ENCODE assay signal across 17 mouse cellular contexts in the genomic region with DNA sequence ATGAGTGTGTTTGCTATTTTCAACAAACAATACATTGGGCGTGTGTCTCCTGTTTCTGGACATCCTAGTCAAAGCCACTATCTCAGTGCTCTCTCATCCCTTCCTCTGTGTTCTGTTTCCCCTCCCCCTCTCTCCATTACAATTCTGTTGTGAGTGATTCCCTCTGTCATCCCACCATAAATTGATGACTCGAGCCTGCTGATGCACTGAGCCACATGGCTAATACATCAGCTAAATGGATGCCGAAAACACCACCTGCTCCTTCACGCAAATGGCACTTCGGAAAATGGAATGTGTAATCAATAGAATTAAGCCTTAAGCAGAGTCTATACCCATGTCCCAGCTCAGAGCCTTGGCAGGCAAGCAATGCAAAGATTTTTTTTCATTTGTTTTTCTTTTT.
DNase-seq lines count a peak whose midpoint lies in the region; ATAC-seq lines count a peak whose summit lies in the region.
"Had no signal": no experiment of that assay in that cellular context is flagged by ENCODE, and none has a peak within 500 bp of the region (broad histone marks: within the 10 kb centered on the region; RNA-seq: fewer than 3 reads in every experiment).

No protein-coding gene starts in this region.

- H3K4me3 ChIP-seq in forebrain, embryonic 12.5 days (replicated peaks): no peak overlapping the region
- no peak overlapping the region for H3K4me3 ChIP-seq in forebrain, embryonic 10.5 days
- H3K4me3 ChIP-seq in neural tube, embryonic 11.5 days (ENCODE audit: low read depth, low read length): no peak overlapping the region
- no peak overlapping the region for H3K4me3 ChIP-seq in hindbrain, embryonic 16.5 days (ENCODE audit: low read length)
- H3K4me3 ChIP-seq in neural tube, embryonic 14.5 days (ENCODE audit: low read depth, low read length): no peak overlapping the region

- no peaks in the 10 kb centered on the region for H3K27me3 ChIP-seq in forebrain, embryonic 12.5 days
- H3K27me3 ChIP-seq in forebrain, embryonic 10.5 days (ENCODE audit: poor library complexity, severe bottlenecking): no peaks in the 10 kb centered on the region
- no peaks in the 10 kb centered on the region for H3K27me3 ChIP-seq in neural tube, embryonic 11.5 days (ENCODE audit: control insufficient read depth, insufficient read depth, low read length)
- H3K27me3 ChIP-seq in hindbrain, embryonic 16.5 days (replicated peaks; ENCODE audit: control insufficient read depth, insufficient read depth, low read length): no peaks in the 10 kb centered on the region
- H3K27me3 ChIP-seq in neural tube, embryonic 14.5 days (ENCODE audit: control insufficient read depth, insufficient read depth, low read length): no peaks in the 10 kb centered on the region

- H3K4me1 ChIP-seq in forebrain, embryonic 12.5 days: peaks cover 3% of the 10 kb centered on the region; the same call in 1 of the 2 replicates
- H3K4me1 ChIP-seq in forebrain, embryonic 10.5 days: peaks cover 6% of the 10 kb centered on the region; the same call in 1 of the 2 replicates
- no peaks in the 10 kb centered on the region for H3K4me1 ChIP-seq in neural tube, embryonic 11.5 days (ENCODE audit: control insufficient read depth, insufficient read depth, low read length)
- H3K4me1 ChIP-seq in hindbrain, embryonic 16.5 days (ENCODE audit: control insufficient read depth, insufficient read depth, low read depth, low read length): no peaks in the 10 kb centered on the region
- 0 out of 2 replicates have a peak, but pooled peaks cover 2% of the 10 kb centered on the region for H3K4me1 ChIP-seq in neural tube, embryonic 14.5 days (ENCODE audit: control insufficient read depth, insufficient read depth, low read length)

- 84% methylated on average over 5 of the region's 5 CpGs for WGBS in forebrain, embryonic 12.5 days
- 89% methylated on average over 5 of the region's 5 CpGs for WGBS in forebrain, embryonic 10.5 days
- WGBS in neural tube, embryonic 11.5 days: 66% methylated on average over 5 of the region's 5 CpGs
- WGBS in hindbrain, embryonic 16.5 days: 49% methylated on average over 5 of the region's 5 CpGs
- whole genome bisulfite sequencing in neural tube, embryonic 14.5 days: 38% methylated on average over 5 of the region's 5 CpGs

- H3K9ac ChIP-seq in forebrain, embryonic 12.5 days: no peak overlapping the region
- H3K9ac ChIP-seq in neural tube, embryonic 11.5 days (ENCODE audit: low read length): no peak overlapping the region
- H3K9ac ChIP-seq in hindbrain, embryonic 16.5 days (ENCODE audit: low read depth, low read length): no peak overlapping the region
- H3K9ac ChIP-seq in neural tube, embryonic 14.5 days (replicated peaks; ENCODE audit: low read depth, low read length): no peak overlapping the region
- H3K9ac ChIP-seq: liver, postnatal 0 days had no signal

- H3K9me3 ChIP-seq in forebrain, embryonic 12.5 days: no peaks in the 10 kb centered on the region
- H3K9me3 ChIP-seq in forebrain, embryonic 10.5 days: no peaks in the 10 kb centered on the region
- H3K9me3 ChIP-seq in neural tube, embryonic 11.5 days (ENCODE audit: control insufficient read depth, low read length): no peaks in the 10 kb centered on the region
- no peaks in the 10 kb centered on the region for H3K9me3 ChIP-seq in hindbrain, embryonic 16.5 days (ENCODE audit: control insufficient read depth, low read length)
- no peaks in the 10 kb centered on the region for H3K9me3 ChIP-seq in neural tube, embryonic 14.5 days (ENCODE audit: control insufficient read depth, low read length)

- H3K4me2 ChIP-seq in forebrain, embryonic 12.5 days: no peak overlapping the region
- H3K4me2 ChIP-seq in neural tube, embryonic 11.5 days (ENCODE audit: low read depth): no peak overlapping the region
- no peak overlapping the region for H3K4me2 ChIP-seq in hindbrain, embryonic 16.5 days (ENCODE audit: low read length)
- H3K4me2 ChIP-seq in neural tube, embryonic 14.5 days (ENCODE audit: low read depth, low read length): no peak overlapping the region

- ATAC-seq in forebrain, embryonic 12.5 days (ENCODE audit: low FRiP score): peak; percentile 64
- peak; percentile 89 for ATAC-seq in neural tube, embryonic 11.5 days (ENCODE audit: insufficient read depth, low FRiP score, low TSS enrichment)
- ATAC-seq in hindbrain, embryonic 16.5 days: peak; percentile 60
- peak; percentile 89 for ATAC-seq in neural tube, embryonic 14.5 days (ENCODE audit: low read depth)
- ATAC-seq: liver, postnatal 0 days had no signal

- H3K27ac ChIP-seq in forebrain, embryonic 12.5 days: no peak overlapping the region
- H3K27ac ChIP-seq in forebrain, embryonic 10.5 days: no peak overlapping the region
- peak overlapping the region; percentile 60; the same call in 1 of the 2 replicates for H3K27ac ChIP-seq in neural tube, embryonic 11.5 days (ENCODE audit: low read depth, low read length)
- H3K27ac ChIP-seq in hindbrain, embryonic 16.5 days (ENCODE audit: low read depth, low read length): no peak overlapping the region
- 0 out of 2 replicates have a peak overlapping the region, but pooled peaks have one; percentile 52 for H3K27ac ChIP-seq in neural tube, embryonic 14.5 days (ENCODE audit: low read depth, low read length)

- no peaks in the 10 kb centered on the region for H3K36me3 ChIP-seq in forebrain, embryonic 12.5 days (replicated peaks)
- H3K36me3 ChIP-seq in forebrain, embryonic 10.5 days (replicated peaks): no peaks in the 10 kb centered on the region
- no peaks in the 10 kb centered on the region for H3K36me3 ChIP-seq in neural tube, embryonic 11.5 days (ENCODE audit: control insufficient read depth, insufficient read depth, low read length)
- no peaks in the 10 kb centered on the region for H3K36me3 ChIP-seq in hindbrain, embryonic 16.5 days (ENCODE audit: control insufficient read depth, insufficient read depth, low read length)
- no peaks in the 10 kb centered on the region for H3K36me3 ChIP-seq in neural tube, embryonic 14.5 days (ENCODE audit: control insufficient read depth, insufficient read depth, low read length)

- DNase-seq in forebrain, embryonic 10.5 days (ENCODE audit: extremely low spot score, low spot score): no peak
- peak; percentile 22 for DNase-seq in neural tube, embryonic 11.5 days (ENCODE audit: low spot score)
- no peak for DNase-seq in neural tube, embryonic 10.5 days (ENCODE audit: extremely low spot score, low spot score)
- DNase-seq in right cerebral cortex, postnatal 4 days: no peak
- no peak for DNase-seq in urinary bladder, adult 2 months (ENCODE audit: low spot score)
- DNase-seq: adrenal gland, postnatal 10 days; cerebellum, adult 11-12 months; gastrocnemius, postnatal 10 days; heart, adult 18-20 months; heart, postnatal 4 days; kidney, adult 11 months; kidney, postnatal 14 days; liver; liver, postnatal 0 days had no signal

Comparison
In these comparisons a context has a peak if more than half of its experiments do, and no peak if none do; other contexts are left out.
1. H3K27ac ChIP-seq: peak in neural tube, embryonic 11.5 days (single experiment) and neural tube, embryonic 14.5 days (single experiment); none in forebrain, embryonic 12.5 days (single experiment), forebrain, embryonic 10.5 days (single experiment) and hindbrain, embryonic 16.5 days (single experiment).
2. Peak in every context shown above with its lines, with median percentiles within 50 percentile points of each other: ATAC-seq.